Mouse (Mus musculus) heart, embryonic 12.5 days (tissue): ENCODE measurements at regions not wholly inside any gene's neighbourhood (a gene's known extent, or its start where the extent isn't known, plus 50 kb on each side); places are given as distances from the start of the nearest gene placed in this dataset.

Experiments used
- ATAC-seq: fragments of 200-750 bp; cut with Nextera tagmentation; 2 replicates; pipeline ENCODE4 v1.8.0; 2017; ENCODE audit warnings: moderate TSS enrichment, moderate library complexity; ENCODE audit not compliant: insufficient number of reproducible peaks, low FRiP score
- H3K27ac ChIP-seq: fragments of 300-500 bp; sonication (generic); 2 replicates; pipeline ENCODE4 v1.5.1; 2016; ENCODE audit warnings: mild to moderate bottlenecking, moderate library complexity; ENCODE audit not compliant: poor library complexity, severe bottlenecking
- H3K27me3 ChIP-seq: fragments of 300-500 bp; sonication (generic); replicated peaks from 2 replicates; pipeline ENCODE4 v1.6.1; 2016; ENCODE audit warnings: mild to moderate bottlenecking, moderate library complexity
- H3K36me3 ChIP-seq: fragments of 300-500 bp; sonication (generic); 2 replicates; pipeline ENCODE4 v1.6.1; 2016; ENCODE audit warnings: mild to moderate bottlenecking, moderate library complexity
- H3K4me1 ChIP-seq: fragments of 300-500 bp; sonication (generic); replicated peaks from 2 replicates; pipeline ENCODE4 v1.6.1; 2016; ENCODE audit warnings: mild to moderate bottlenecking
- H3K4me2 ChIP-seq: fragments of 300-500 bp; sonication (generic); 2 replicates; pipeline ENCODE4 v1.6.1; 2016; ENCODE audit warnings: mild to moderate bottlenecking, moderate library complexity
- H3K4me3 ChIP-seq: fragments of 300-500 bp; sonication (generic); 2 replicates; pipeline ENCODE4 v1.5.1; 2016; ENCODE audit warnings: mild to moderate bottlenecking
- H3K9ac ChIP-seq: fragments of 300-500 bp; sonication (generic); 2 replicates; pipeline ENCODE4 v1.6.1; 2016; ENCODE audit warnings: mild to moderate bottlenecking, moderate library complexity
- H3K9me3 ChIP-seq: fragments of 300-500 bp; sonication (generic); replicated peaks from 2 replicates; pipeline ENCODE4 v1.6.1; 2016; ENCODE audit warnings: mild to moderate bottlenecking, moderate library complexity
- WGBS: fragments of 180-500 bp; shearing (Covaris S2); methylation state at CpG from one replicate; pipeline ENCODE4 v1.1.7; 2016; 5-methylcytosine and 5-hydroxymethylcytosine counted together

DNA sequence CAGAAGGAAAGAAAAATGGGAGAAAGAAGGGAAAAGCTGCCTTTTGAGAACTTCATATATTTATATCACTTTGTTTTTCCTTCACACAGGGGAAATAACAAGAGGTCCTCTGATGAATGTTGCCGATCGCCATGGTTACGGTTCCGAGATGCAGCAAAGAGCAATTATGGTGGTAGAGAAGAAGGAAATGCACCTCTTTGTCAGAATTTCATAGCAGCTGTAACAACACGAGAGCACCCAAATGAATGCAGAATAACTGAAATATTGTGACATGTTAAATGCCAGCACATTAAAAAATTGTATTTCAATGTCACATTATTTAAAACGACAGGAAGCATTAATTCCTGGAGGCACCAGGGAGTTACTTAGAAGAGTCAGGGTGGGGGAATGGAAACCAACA is 279.4 kb downstream of the Mctp2 start:
- no peak overlapping the region for H3K27ac ChIP-seq
- no peak overlapping the region for H3K9ac ChIP-seq
- no peaks in the 10 kb centered on the region for H3K9me3 ChIP-seq
- no peaks in the 10 kb centered on the region for H3K27me3 ChIP-seq
- ATAC-seq: no peak
- H3K4me2 ChIP-seq: no peak overlapping the region
- H3K4me3 ChIP-seq: no peak overlapping the region
- H3K36me3 ChIP-seq: no peaks in the 10 kb centered on the region
- 88% methylated on average over 6 of the region's 6 CpGs for WGBS
- H3K4me1 ChIP-seq: 0 out of 2 replicates have a peak, but pooled peaks cover 4% of the 10 kb centered on the region

DNA sequence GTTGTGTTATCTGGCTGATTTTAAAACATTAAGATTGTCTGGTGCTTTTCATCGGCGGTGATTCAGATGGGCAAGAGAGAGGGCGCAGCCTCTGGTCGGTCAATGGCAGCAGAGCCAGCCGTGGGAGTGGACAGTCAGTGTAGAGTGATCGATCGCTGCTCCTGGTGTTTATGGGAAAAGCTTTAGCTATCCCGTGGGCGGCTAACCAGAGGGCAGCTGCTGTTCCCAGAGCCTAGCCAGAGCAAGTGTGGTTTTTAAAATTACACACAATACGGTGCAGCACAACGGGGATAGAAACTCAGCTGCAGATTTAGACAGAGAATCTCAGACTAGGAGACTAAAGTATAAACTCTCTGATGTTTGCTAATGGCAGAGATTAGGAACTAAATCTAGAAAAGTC is 297.3 kb downstream of the Mctp2 start:
- Histone ChIP-seq H3K36me3 (no peaks in the 10 kb centered on the region), H3K9me3 (no peaks in the 10 kb centered on the region), H3K27ac (no peak overlapping the region), H3K9ac (no peak overlapping the region), H3K4me1 (no peaks in the 10 kb centered on the region), H3K4me2 (no peak overlapping the region), H3K27me3 (no peaks in the 10 kb centered on the region), H3K4me3 (no peak overlapping the region)
- no peak for ATAC-seq
- WGBS: 82% methylated on average over 11 of the region's 11 CpGs

DNA sequence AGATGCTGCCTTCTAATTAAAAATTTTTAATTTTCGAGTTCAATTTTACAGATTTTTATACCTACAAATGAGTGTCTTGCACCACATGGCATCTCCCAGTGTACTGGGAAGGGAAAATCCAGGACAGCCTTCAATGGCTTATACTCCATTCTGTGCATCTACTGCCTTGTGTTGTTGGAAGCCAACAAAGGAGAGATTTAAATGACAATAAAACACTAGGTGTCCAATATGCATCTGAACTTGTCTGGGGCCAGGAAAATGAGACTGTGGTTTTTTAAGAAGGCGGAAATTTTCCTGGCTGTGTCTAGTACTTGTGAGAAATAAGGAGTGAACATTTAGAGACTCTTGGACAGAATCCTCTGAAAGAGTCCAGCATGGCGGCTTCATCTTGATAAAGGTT is 302.1 kb downstream of the Mctp2 start:
- Histone ChIP-seq H3K4me1 (no peaks in the 10 kb centered on the region), H3K4me2 (no peak overlapping the region), H3K9ac (no peak overlapping the region), H3K27me3 (no peaks in the 10 kb centered on the region), H3K27ac (no peak overlapping the region), H3K4me3 (no peak overlapping the region), H3K9me3 (no peaks in the 10 kb centered on the region), H3K36me3 (no peaks in the 10 kb centered on the region)
- WGBS: 60% methylated on average over 3 of the region's 3 CpGs
- ATAC-seq: no peak

DNA sequence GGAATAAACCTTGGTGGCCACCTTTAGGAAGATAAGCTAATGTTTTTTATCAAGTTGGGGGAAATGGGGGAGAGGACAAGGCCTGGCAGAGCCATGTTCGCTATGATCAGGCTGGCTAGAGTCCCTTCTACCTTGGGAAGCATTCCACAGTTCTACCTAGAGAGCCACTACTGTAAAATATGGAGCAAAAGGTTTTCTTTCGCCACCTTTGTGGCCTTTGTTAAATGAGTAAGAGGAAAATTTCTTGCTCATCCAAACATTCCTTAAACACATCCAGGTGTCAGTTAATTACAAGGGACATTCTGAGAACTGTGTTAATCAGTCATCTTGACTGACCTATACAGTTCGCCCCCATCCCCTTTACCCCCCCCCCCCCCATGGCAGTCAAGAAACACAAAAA is 313.9 kb downstream of the Mctp2 start:
- Histone ChIP-seq H3K4me3 (no peak overlapping the region), H3K9ac (no peak overlapping the region), H3K27me3 (no peaks in the 10 kb centered on the region), H3K36me3 (no peaks in the 10 kb centered on the region), H3K4me1 (no peaks in the 10 kb centered on the region), H3K27ac (no peak overlapping the region), H3K9me3 (no peaks in the 10 kb centered on the region), H3K4me2 (no peak overlapping the region)
- 70% methylated on average over 3 of the region's 3 CpGs for WGBS
- ATAC-seq: no peak

DNA sequence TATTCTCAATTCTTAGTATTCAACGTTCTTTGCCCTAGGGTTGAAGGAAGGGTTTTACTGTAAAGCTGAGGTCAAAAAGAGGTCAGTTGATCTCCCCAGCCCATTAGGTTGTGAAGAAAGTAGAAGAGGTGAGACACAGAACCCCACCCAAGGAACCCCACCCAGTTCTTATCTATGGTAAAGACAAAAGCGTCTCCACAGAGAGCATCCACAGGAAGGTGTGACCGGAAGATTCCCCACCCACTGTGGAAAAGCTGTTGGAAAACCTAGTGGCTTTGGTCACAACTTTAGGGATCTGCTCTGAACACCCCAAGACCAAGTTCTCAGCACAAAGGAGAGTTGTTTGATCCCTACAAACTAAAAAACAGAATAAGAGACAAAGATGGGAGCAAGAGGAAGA is 314.6 kb downstream of the Mctp2 start:
- 53% methylated on average over 3 of the region's 3 CpGs for WGBS
- no peaks in the 10 kb centered on the region for H3K36me3 ChIP-seq
- H3K27me3 ChIP-seq: no peaks in the 10 kb centered on the region
- H3K9ac ChIP-seq: no peak overlapping the region
- H3K9me3 ChIP-seq: no peaks in the 10 kb centered on the region
- no peak overlapping the region for H3K4me3 ChIP-seq
- H3K27ac ChIP-seq: no peak overlapping the region
- H3K4me2 ChIP-seq: no peak overlapping the region
- ATAC-seq: no peak
- no peaks in the 10 kb centered on the region for H3K4me1 ChIP-seq

DNA sequence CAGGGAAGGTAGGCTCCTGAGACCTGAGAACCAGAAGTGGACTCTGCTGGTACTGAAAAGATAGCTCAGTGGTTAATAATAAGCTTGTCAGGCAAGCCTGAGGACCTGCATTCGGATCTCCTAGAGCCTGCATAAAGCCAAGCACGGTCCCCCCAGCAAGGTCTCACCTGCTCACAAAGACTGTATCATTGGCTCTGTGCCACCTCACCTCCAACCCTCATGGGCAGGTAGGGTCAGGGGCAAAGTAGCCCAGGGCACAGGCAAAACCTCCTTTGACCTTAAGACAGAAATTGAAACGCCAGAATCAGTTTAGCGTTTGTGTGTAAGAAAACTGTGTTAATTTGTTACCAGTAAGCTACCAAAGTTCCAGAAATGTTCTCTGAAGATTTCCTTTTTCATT is 315.2 kb downstream of the Mctp2 start:
- Histone ChIP-seq H3K27ac (no peak overlapping the region), H3K9ac (no peak overlapping the region), H3K9me3 (no peaks in the 10 kb centered on the region), H3K4me1 (no peaks in the 10 kb centered on the region), H3K4me2 (no peak overlapping the region), H3K4me3 (no peak overlapping the region), H3K36me3 (no peaks in the 10 kb centered on the region), H3K27me3 (no peaks in the 10 kb centered on the region)
- no peak for ATAC-seq
- 85% methylated on average over 4 of the region's 4 CpGs for WGBS

DNA sequence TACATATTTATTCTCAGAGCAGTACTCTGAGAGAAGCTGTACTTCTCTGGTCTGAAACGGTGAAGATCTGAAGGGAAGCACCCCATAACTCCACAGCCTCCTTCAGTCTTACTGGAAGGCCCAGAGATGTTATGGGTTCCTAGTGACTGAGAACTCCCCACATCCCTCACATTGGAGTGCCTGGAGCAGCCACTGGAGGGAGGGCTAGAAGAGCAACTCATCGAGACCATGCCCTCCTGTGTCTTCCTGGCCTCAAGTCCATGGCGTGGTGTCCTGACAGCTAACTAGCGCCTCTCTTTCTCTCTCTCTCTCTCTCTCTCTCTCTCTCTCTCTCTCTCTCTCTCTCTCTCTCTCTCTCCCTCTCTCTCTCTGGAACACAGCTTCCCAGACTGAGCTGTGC is 340.4 kb downstream of the Mctp2 start:
- 53% methylated on average over 4 of the region's 4 CpGs for WGBS
- Histone ChIP-seq H3K27ac (no peak overlapping the region), H3K4me2 (no peak overlapping the region), H3K4me3 (no peak overlapping the region), H3K4me1 (0 out of 2 replicates have a peak, but pooled peaks cover 5% of the 10 kb centered on the region), H3K36me3 (no peaks in the 10 kb centered on the region), H3K27me3 (no peaks in the 10 kb centered on the region), H3K9me3 (no peaks in the 10 kb centered on the region), H3K9ac (no peak overlapping the region)
- no peak for ATAC-seq

DNA sequence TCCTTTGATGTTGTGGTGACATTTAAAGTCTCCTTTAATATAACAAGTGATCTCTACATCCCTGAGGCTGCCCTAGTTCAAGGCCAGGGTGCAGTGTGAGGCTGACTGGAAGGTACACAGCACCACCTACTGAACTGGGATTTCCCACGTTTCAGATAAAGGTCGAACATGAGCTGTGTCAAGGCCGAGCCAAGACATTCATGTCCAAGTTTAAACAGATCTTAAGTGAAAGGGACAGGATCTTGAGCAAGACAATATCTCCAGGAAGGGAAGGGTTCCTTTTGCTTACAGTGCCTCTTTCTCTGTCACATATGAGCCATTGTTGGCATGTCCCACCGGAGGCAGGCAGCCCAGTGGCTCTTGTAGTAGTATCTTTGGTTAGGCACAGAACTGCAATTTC is 343.0 kb downstream of the Mctp2 start:
- Histone ChIP-seq H3K9ac (no peak overlapping the region), H3K4me2 (no peak overlapping the region), H3K4me3 (no peak overlapping the region), H3K36me3 (no peaks in the 10 kb centered on the region), H3K4me1 (peaks cover 13% of the 10 kb centered on the region; the same call in 1 of the 2 replicates), H3K9me3 (no peaks in the 10 kb centered on the region), H3K27ac (no peak overlapping the region), H3K27me3 (no peaks in the 10 kb centered on the region)
- 41% methylated on average over 4 of the region's 4 CpGs for WGBS
- ATAC-seq: no peak

DNA sequence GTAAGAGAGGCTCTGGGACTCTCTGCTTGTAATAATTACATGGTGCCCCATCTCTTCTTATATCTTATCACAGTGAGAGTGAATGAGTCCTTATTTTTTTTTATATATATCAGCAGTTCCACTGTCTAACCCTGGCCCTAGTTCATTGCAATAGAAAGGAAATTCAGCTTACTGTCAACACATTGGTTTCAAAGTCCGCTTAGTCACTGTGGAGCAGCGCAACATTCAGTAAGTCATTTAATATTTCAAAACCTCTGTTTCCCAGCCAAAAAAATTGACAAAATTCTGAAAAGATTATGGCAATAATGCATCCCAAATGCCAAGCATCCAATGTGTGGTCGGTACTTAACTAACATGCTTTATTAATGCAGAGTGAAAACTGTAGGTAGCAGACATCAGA is 343.6 kb downstream of the Mctp2 start:
- Histone ChIP-seq H3K9me3 (no peaks in the 10 kb centered on the region), H3K27ac (no peak overlapping the region), H3K4me2 (no peak overlapping the region), H3K4me3 (no peak overlapping the region), H3K36me3 (no peaks in the 10 kb centered on the region), H3K27me3 (no peaks in the 10 kb centered on the region), H3K9ac (no peak overlapping the region), H3K4me1 (peaks cover 13% of the 10 kb centered on the region; the same call in 1 of the 2 replicates)
- no peak for ATAC-seq
- 84% methylated on average over 3 of the region's 3 CpGs for WGBS

DNA sequence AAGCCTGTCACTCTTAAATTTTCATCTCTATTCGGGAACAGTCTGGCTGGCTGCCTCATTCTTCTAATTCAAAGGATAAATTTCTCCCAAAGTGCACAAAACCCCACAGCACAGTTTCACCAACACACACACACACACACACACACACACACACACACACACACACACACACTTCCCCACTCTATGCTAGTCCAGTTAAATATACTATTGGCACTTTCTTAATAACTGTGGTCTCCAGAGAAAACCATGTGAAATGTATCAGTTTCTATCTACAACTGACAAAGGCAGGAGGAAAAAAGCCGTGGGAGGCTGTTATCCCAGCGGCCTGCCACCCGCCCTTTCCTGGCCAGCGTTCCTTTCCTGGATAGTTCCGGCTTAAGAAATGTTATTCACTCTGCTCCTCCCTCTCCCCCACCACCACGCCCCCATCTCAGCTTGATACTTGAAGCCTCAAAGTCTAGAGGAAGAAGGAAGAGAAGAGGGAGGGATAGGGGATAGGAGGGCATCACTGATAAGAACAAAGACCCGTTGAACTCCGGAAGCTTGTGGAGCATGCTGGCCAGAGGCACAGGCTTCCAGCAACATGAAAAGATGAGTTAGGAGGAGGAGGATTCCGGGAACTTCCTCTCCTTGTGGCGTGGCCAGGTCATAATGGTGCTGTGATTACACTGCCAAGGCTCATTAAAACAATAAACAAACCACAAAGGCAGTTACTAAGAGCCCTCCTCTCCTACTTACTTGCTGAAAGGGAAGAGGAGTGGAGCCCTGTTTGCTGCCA is 345.8 kb downstream of the Mctp2 start:
- H3K4me2 ChIP-seq: peak overlapping the region; percentile 60
- H3K27me3 ChIP-seq: no peaks in the 10 kb centered on the region
- H3K27ac ChIP-seq: peak overlapping the region; percentile 62; the same call in 1 of the 2 replicates
- 3% methylated on average over 11 of the region's 11 CpGs for WGBS
- ATAC-seq: peak; percentile 84
- peaks cover 10% of the 10 kb centered on the region; the same call in 1 of the 2 replicates for H3K4me1 ChIP-seq
- no peaks in the 10 kb centered on the region for H3K9me3 ChIP-seq
- peak overlapping the region; percentile 32 for H3K4me3 ChIP-seq
- H3K36me3 ChIP-seq: no peaks in the 10 kb centered on the region
- H3K9ac ChIP-seq: no peak overlapping the region

DNA sequence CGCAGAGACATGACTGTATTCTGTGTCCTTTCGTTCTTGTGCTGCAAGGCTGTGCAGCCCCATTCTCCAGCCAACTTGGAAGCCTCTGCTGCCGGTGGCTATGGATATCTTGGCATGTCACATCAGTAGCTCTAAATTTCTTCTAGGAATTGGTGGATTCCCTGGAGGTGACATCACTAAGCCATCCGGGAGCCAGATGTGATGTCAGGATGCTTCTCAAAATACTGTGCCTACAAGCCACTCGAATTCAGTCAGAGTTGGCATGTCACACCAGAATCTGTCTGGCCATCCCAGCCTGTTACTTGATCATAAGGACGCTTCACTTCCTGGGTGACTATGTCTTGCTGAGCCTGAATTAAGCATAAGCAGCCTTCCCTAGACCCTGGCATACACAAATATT is 359.9 kb downstream of the Mctp2 start:
- Histone ChIP-seq H3K9me3 (no peaks in the 10 kb centered on the region), H3K4me3 (no peak overlapping the region), H3K4me2 (no peak overlapping the region), H3K36me3 (no peaks in the 10 kb centered on the region), H3K27me3 (no peaks in the 10 kb centered on the region; the same call in 1 of the 2 replicates), H3K27ac (no peak overlapping the region), H3K9ac (no peak overlapping the region), H3K4me1 (no peaks in the 10 kb centered on the region)
- WGBS: 67% methylated on average over 6 of the region's 6 CpGs
- ATAC-seq: no peak
